Comparison of ENCODE assay signal across 8 mouse cellular contexts in the genomic region with DNA sequence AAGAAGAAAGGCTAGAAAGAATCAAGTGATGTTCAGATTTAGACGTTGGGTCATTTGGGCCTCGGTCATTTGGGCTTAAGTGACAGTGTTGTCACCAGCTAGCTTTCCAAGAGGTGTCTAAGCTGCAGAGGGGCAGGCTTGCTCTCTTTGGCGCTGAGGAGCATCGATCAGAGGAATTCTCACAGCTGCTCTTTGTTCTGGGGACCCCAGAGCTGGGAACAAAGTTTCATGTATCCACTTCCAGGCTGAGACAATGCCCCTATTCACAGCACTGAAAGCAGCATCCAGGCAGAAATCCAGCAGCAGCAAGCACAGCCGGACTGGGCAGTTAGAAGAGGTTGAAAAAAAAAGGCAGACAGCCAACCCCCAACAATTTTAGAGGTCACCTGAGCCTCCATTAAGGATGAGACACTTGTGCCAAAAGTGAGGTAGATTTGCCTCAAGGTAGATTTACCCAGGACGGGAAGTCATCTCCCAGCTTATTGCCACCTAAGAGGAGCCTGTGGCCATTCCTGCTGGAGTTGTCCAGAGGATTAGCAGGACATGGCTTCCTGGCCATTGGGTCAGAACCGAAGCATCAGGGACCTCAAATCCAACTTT.
A peak's percentile ranks its signal among the peaks of the same experiment; 100 is the strongest.
DNase-seq lines count a peak whose midpoint lies in the region; ATAC-seq and TF ChIP-seq lines count a peak whose summit lies in the region.

No protein-coding gene starts in this region.

- peak; percentile 60; the same call in 1 of the 2 replicates for ATAC-seq in forebrain, embryonic 12.5 days (ENCODE audit: low FRiP score)
- peak; percentile 59; the same call in 1 of the 2 replicates for ATAC-seq in neural tube, embryonic 13.5 days (ENCODE audit: low read depth)
- no peak for ATAC-seq in granulocyte monocyte progenitor cell, adult 5-6 weeks (replicated peaks; ENCODE audit: poor library complexity, severe bottlenecking)

- peak overlapping the region; percentile 76 for H3K27ac ChIP-seq in layer of hippocampus, adult 2 months
- 0 out of 2 replicates have a peak overlapping the region, but pooled peaks have one; percentile 20 for H3K27ac ChIP-seq in forebrain, embryonic 12.5 days
- peak overlapping the region; percentile 52 for H3K27ac ChIP-seq in neural tube, embryonic 13.5 days (replicated peaks)

- peak overlapping the region; percentile 28 for H3K4me2 ChIP-seq in forebrain, embryonic 12.5 days
- H3K4me2 ChIP-seq in neural tube, embryonic 13.5 days = peak overlapping the region; percentile 38

- no peak overlapping the region; the same call in 1 of the 2 replicates for H3K9ac ChIP-seq in forebrain, embryonic 12.5 days
- no peak overlapping the region for H3K9ac ChIP-seq in neural tube, embryonic 13.5 days

- H3K9me3 ChIP-seq in forebrain, embryonic 12.5 days = no peaks in the 10 kb centered on the region
- no peaks in the 10 kb centered on the region for H3K9me3 ChIP-seq in neural tube, embryonic 13.5 days

- no peaks in the 10 kb centered on the region for H3K36me3 ChIP-seq in forebrain, embryonic 12.5 days (replicated peaks)
- no peaks in the 10 kb centered on the region for H3K36me3 ChIP-seq in neural tube, embryonic 13.5 days

- peak; percentile 47 to 61 for DNase-seq in layer of hippocampus, adult 2 months (ENCODE audit: low spot score in 2 of 2)
- no peak for DNase-seq in layer of hippocampus, postnatal 25 days (ENCODE audit: extremely low spot score in 1 of 2, low spot score in 1 of 2)
- peak; percentile 36 for DNase-seq in left cerebral cortex, adult 11 months (ENCODE audit: low spot score)
- DNase-seq in c-Kit-positive CD71-positive TER-119-positive erythroid progenitor cells, embryonic 14.5 days (ENCODE audit: low spot score) = no peak
- no peak for DNase-seq in urinary bladder, postnatal 25 days (ENCODE audit: low spot score)

- H3K4me1 ChIP-seq in forebrain, embryonic 12.5 days = peaks cover 13% of the 10 kb centered on the region
- peaks cover 22% of the 10 kb centered on the region for H3K4me1 ChIP-seq in neural tube, embryonic 13.5 days (replicated peaks)

- no peaks in the 10 kb centered on the region; the same call in none of the 2 replicates for H3K27me3 ChIP-seq in forebrain, embryonic 12.5 days
- no peaks in the 10 kb centered on the region for H3K27me3 ChIP-seq in neural tube, embryonic 13.5 days

- 17% methylated on average over 7 of the region's 7 CpGs for WGBS in forebrain, embryonic 12.5 days
- WGBS in neural tube, embryonic 13.5 days = 21% methylated on average over 7 of the region's 7 CpGs

- TF ChIP-seq CTCF in layer of hippocampus, adult 2 months (conservative IDR thresholded peaks at IDR 0.05) = no peak

- H3K4me3 ChIP-seq in layer of hippocampus, adult 2 months = no peak overlapping the region
- no peak overlapping the region for H3K4me3 ChIP-seq in forebrain, embryonic 12.5 days (replicated peaks)
- no peak overlapping the region for H3K4me3 ChIP-seq in neural tube, embryonic 13.5 days

Comparison
In these comparisons a context has a peak if more than half of its experiments do, and no peak if none do; other contexts are left out.
1. DNase-seq: peak in layer of hippocampus, adult 2 months (2 of 2) and left cerebral cortex, adult 11 months (single experiment); none in layer of hippocampus, postnatal 25 days (0 of 2), c-Kit-positive CD71-positive TER-119-positive erythroid progenitor cells, embryonic 14.5 days (single experiment) and urinary bladder, postnatal 25 days (single experiment).
2. H3K27ac ChIP-seq: peak in every context shown above with its lines; median percentile 76 in layer of hippocampus, adult 2 months; 52 in neural tube, embryonic 13.5 days; 20 in forebrain, embryonic 12.5 days.